Mouse (Mus musculus) C2C12 (cell line): Measurements from ENCODE around the gene Gstm7. TPM values are rescaled to one million over a fixed set of nuclear protein-coding genes. Genes with fewer than 3 reads are reported as not detected.

Experiments
- H3K27me3 ChIP-seq: one replicate; pipeline ENCODE4 v1.6.1; 2011; ENCODE audit not compliant: control insufficient read depth, insufficient read depth, insufficient read length
- H3K36me3 ChIP-seq: one replicate; pipeline ENCODE4 v1.6.1; 2011; ENCODE audit not compliant: control insufficient read depth, insufficient read depth
- H3K4me3 ChIP-seq: one replicate; pipeline ENCODE4 v1.5.1; 2011; ENCODE audit warnings: mild to moderate bottlenecking, control low read depth; ENCODE audit not compliant: poor library complexity, insufficient read depth, severe bottlenecking
- H3K79me2 ChIP-seq: one replicate; pipeline ENCODE4 v1.6.1; 2011; ENCODE audit not compliant: control insufficient read depth, insufficient read depth
- H3K79me3 ChIP-seq: one replicate; pipeline ENCODE4 v1.6.1; 2011; ENCODE audit warnings: low read depth, control low read depth
- H3ac ChIP-seq: one replicate; pipeline ENCODE3; 2011; ENCODE audit warnings: low read depth; ENCODE audit not compliant: control insufficient read depth, insufficient read length
- CEBPB ChIP-seq: IDR thresholded peaks from one replicate; pipeline ENCODE4 v1.6.1; 2011; ENCODE audit warnings: low read depth, mild to moderate bottlenecking, control low read depth, moderate library complexity
- CTCF ChIP-seq: IDR thresholded peaks from one replicate; pipeline ENCODE4 v1.5.1; 2011; ENCODE audit not compliant: control insufficient read depth, insufficient read depth, insufficient read length
- FOSL1 ChIP-seq: IDR thresholded peaks from one replicate; pipeline ENCODE4 v1.8.0; 2011; ENCODE audit warnings: mild to moderate bottlenecking, low read length; ENCODE audit not compliant: poor library complexity, insufficient read depth, severe bottlenecking
- MAX ChIP-seq: IDR thresholded peaks from one replicate; pipeline ENCODE4 v1.6.1; 2011; ENCODE audit warnings: mild to moderate bottlenecking, control low read depth
- MYOD1 ChIP-seq: IDR thresholded peaks from one replicate; pipeline ENCODE4 v1.6.1; 2011; ENCODE audit warnings: low read depth; ENCODE audit not compliant: control insufficient read depth, insufficient read length
- MYOG ChIP-seq: IDR thresholded peaks from one replicate; pipeline ENCODE4 v1.6.1; 2011; ENCODE audit not compliant: control insufficient read depth, insufficient read length; ENCODE audit errors: extremely low read depth
- USF1 ChIP-seq: IDR thresholded peaks from one replicate; pipeline ENCODE4 v1.6.1; 2011; ENCODE audit warnings: low read depth, mild to moderate bottlenecking, control low read depth, moderate library complexity
- polyA plus RNA-seq: library from polyadenylated mRNA; unstranded; fragments of >200 nt; fragmentation: generic; extraction: Trizol; gene quantifications from one replicate; pipeline ENCODE4 v1.2.1, GENCODE M21; 2012; ENCODE audit warnings: missing spikeins

Gstm7 gene
- polyA plus RNA-seq, 1 experiment = 0.21 TPM

GRCm38 (mm10) chr3:107931134-107931533, 483 bp downstream of the Gstm7 start:
- H3K4me3 ChIP-seq = no peak overlapping the region
- H3ac ChIP-seq = no peak overlapping the region
- H3K36me3 ChIP-seq = no peaks in the 10 kb centered on the region
- no peaks in the 10 kb centered on the region for H3K79me2 ChIP-seq
- TF ChIP-seq USF1 (no peak), MYOG (no peak), MYOD1 (no peak), FOSL1 (no peak), CEBPB (no peak), CTCF (no peak), MAX (no peak)
- no peaks in the 10 kb centered on the region for H3K79me3 ChIP-seq
- H3K27me3 ChIP-seq = peaks cover 10% of the 10 kb centered on the region

- no peaks in the 10 kb centered on the region for H3K79me3 ChIP-seq
- H3K27me3 ChIP-seq = peaks cover 15% of the 10 kb centered on the region
- no peaks in the 10 kb centered on the region for H3K79me2 ChIP-seq
- TF ChIP-seq USF1 (no peak), CTCF (no peak), MYOG (no peak), MAX (no peak), CEBPB (no peak), FOSL1 (no peak), MYOD1 (no peak)
- no peak overlapping the region for H3K4me3 ChIP-seq
- H3ac ChIP-seq = no peak overlapping the region
- H3K36me3 ChIP-seq = no peaks in the 10 kb centered on the region
Measured at GRCm38 (mm10) chr3:107929731-107930130, 1.9 kb downstream of the Gstm7 start.

GRCm38 (mm10) chr3:107929243-107929642, 2.4 kb downstream of the Gstm7 start:
- Histone ChIP-seq H3ac (no peak overlapping the region), H3K27me3 (peaks cover 13% of the 10 kb centered on the region), H3K79me2 (no peaks in the 10 kb centered on the region), H3K36me3 (no peaks in the 10 kb centered on the region), H3K79me3 (no peaks in the 10 kb centered on the region), H3K4me3 (no peak overlapping the region)
- TF ChIP-seq MAX = no peak
- no peak for TF ChIP-seq USF1
- TF ChIP-seq CTCF = no peak
- TF ChIP-seq MYOD1 = no peak
- TF ChIP-seq FOSL1 = no peak

GRCm38 (mm10) chr3:107928691-107929090, 2.9 kb downstream of the Gstm7 start:
- Histone ChIP-seq H3K79me3 (no peaks in the 10 kb centered on the region), H3ac (no peak overlapping the region), H3K4me3 (no peak overlapping the region), H3K79me2 (no peaks in the 10 kb centered on the region), H3K36me3 (no peaks in the 10 kb centered on the region), H3K27me3 (peaks cover 9% of the 10 kb centered on the region)
- TF ChIP-seq CEBPB (no peak), MYOD1 (no peak), USF1 (no peak), MYOG (no peak), FOSL1 (no peak)

GRCm38 (mm10) chr3:107927841-107928240, 3.8 kb downstream of the Gstm7 start:
- no peaks in the 10 kb centered on the region for H3K79me2 ChIP-seq
- H3K27me3 ChIP-seq = peaks cover 12% of the 10 kb centered on the region
- H3K36me3 ChIP-seq = no peaks in the 10 kb centered on the region
- TF ChIP-seq MAX = no peak
- H3K79me3 ChIP-seq = no peaks in the 10 kb centered on the region
- no peak overlapping the region for H3ac ChIP-seq
- H3K4me3 ChIP-seq = no peak overlapping the region

- no peaks in the 10 kb centered on the region for H3K79me3 ChIP-seq
- no peak overlapping the region for H3K4me3 ChIP-seq
- TF ChIP-seq USF1 (no peak), MAX (no peak), CTCF (no peak), FOSL1 (no peak), MYOD1 (no peak), MYOG (no peak), CEBPB (no peak)
- peaks cover 26% of the 10 kb centered on the region for H3K27me3 ChIP-seq
- H3K79me2 ChIP-seq = no peaks in the 10 kb centered on the region
- H3ac ChIP-seq = no peak overlapping the region
- H3K36me3 ChIP-seq = no peaks in the 10 kb centered on the region
Measured at GRCm38 (mm10) chr3:107925335-107925734, 6.3 kb downstream of the Gstm7 start.
